Mouse (Mus musculus) hindbrain, embryonic 15.5 days (tissue): ENCODE data around the gene Asf1a. TPM values are rescaled to one million over a fixed set of nuclear protein-coding genes. Genes with fewer than 3 reads are reported as not detected.

Source experiments
- polyA plus RNA-seq: library from polyadenylated mRNA; unstranded; fragments of >200 nt; fragmentation: Nextera tagmentation; extraction: Ambion mirVana; gene quantifications from 2 replicates; pipeline ENCODE4 v1.2.1, GENCODE M21; 2015

Gene Asf1a
- polyA plus RNA-seq, 1 experiment from 2014 or later, result 63.1 TPM

Other genes with a start within 250 kb of the Asf1a start
- gene Cep85l, start 216.8 kb upstream of the Asf1a start, polyA plus RNA-seq, result 5.0 TPM in 2 replicates
- gene Mcm9, start 33.7 kb downstream of the Asf1a start, polyA plus RNA-seq, result 6.4 and 6.6 TPM in 2 replicates
- 12.0 and 14.6 TPM in 2 replicates for gene Fam184a, start 154.4 kb downstream of the Asf1a start, polyA plus RNA-seq